Mouse (Mus musculus): ENCODE measurements around the gene Tmed10. TPM values are rescaled to one million over a fixed set of nuclear protein-coding genes. Genes with fewer than 3 reads are reported as not detected.
A peak's percentile ranks its signal among the peaks of the same experiment; 100 is the strongest.

Gene Tmed10
- polyA plus RNA-seq, 1 experiment from 2014 or later, result 328 TPM

DNA sequence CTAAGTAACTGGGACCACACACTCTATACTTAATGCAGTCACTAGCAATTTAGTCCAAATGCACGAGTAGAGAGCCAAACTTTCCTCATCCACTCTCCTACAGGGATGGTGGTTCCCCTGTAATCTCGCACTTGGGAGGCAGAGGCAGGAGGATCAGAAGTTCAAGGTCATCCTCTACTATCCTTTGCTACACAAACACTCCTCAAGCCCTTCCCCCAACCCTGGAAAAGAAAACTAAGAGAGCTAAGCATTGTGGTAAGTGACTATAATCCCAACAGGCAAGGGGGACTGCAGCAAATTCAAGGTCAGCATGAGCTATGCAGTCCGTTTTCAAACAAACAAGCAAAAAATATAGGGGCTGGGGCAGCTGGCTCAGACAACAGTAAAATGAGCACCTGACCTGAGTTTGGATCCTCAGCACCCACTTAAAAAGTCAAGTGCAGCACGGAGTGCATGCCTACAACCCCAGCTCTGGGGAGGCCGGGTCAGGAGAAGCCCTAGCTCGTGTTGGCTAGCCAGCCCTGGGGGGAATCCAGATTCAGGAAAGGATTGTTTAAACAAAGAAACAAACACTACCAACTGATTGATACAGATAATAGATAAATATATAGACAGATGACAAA, 6.1 kb downstream of the Tmed10 start:
- peaks cover 10% of the 10 kb centered on the region; the same call in 1 of the 2 replicates for H3K4me1 ChIP-seq (replicated peaks; ENCODE audit: control insufficient read depth, insufficient read depth, low read length)
- no peak overlapping the region for H3K4me3 ChIP-seq (ENCODE audit: low read depth, low read length)
- no peak for ATAC-seq
- no peaks in the 10 kb centered on the region for H3K27me3 ChIP-seq (replicated peaks; ENCODE audit: control insufficient read depth, insufficient read depth, low read length)
- no peak overlapping the region for H3K27ac ChIP-seq (ENCODE audit: low read depth, low read length)
- H3K4me2 ChIP-seq (replicated peaks; ENCODE audit: low read depth), result no peak overlapping the region
- H3K36me3 ChIP-seq (ENCODE audit: control insufficient read depth, insufficient read depth), result no peaks in the 10 kb centered on the region
- TF ChIP-seq CTCF (IDR thresholded peaks at IDR 0.05; ENCODE audit: low read depth), result no peak
- 59% methylated on average over 6 of the region's 6 CpGs for WGBS
- no peak overlapping the region for H3K9ac ChIP-seq (ENCODE audit: low read depth, low read length)
- no peaks in the 10 kb centered on the region for H3K9me3 ChIP-seq (ENCODE audit: control insufficient read depth)

DNA sequence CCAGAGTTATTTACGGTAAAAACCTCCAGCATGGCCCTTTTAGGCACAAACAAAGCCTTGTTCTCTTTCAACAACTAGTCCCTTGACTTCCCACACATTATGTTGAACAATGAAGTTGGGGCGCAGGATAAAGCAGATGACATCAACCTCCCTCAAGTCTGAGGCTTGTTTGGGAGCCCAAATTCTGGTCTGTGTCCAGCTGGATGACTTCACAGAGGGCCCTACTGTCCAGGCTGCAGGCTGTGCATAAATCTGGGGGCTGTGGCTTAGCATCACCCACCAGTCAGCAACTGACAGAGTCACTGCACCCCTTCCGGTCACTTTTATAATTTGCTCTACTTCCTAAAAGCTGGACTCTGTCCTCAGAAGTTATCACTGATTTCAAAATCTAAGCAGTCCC, 8.4 kb downstream of the Tmed10 start:
- 63% methylated on average over 3 of the region's 3 CpGs for WGBS
- H3K27me3 ChIP-seq (replicated peaks; ENCODE audit: control insufficient read depth, insufficient read depth, low read length), result no peaks in the 10 kb centered on the region
- no peak for TF ChIP-seq CTCF (IDR thresholded peaks at IDR 0.05; ENCODE audit: low read depth)
- H3K9ac ChIP-seq (ENCODE audit: low read depth, low read length), result no peak overlapping the region
- no peak overlapping the region for H3K4me2 ChIP-seq (replicated peaks; ENCODE audit: low read depth)
- no peak overlapping the region for H3K4me3 ChIP-seq (ENCODE audit: low read depth, low read length)
- no peak for ATAC-seq
- H3K36me3 ChIP-seq (ENCODE audit: control insufficient read depth, insufficient read depth), result no peaks in the 10 kb centered on the region
- H3K9me3 ChIP-seq (ENCODE audit: control insufficient read depth), result no peaks in the 10 kb centered on the region
- H3K27ac ChIP-seq (ENCODE audit: low read depth, low read length), result no peak overlapping the region
- H3K4me1 ChIP-seq (replicated peaks; ENCODE audit: control insufficient read depth, insufficient read depth, low read length), result 0 out of 2 replicates have a peak, but pooled peaks cover 17% of the 10 kb centered on the region

DNA sequence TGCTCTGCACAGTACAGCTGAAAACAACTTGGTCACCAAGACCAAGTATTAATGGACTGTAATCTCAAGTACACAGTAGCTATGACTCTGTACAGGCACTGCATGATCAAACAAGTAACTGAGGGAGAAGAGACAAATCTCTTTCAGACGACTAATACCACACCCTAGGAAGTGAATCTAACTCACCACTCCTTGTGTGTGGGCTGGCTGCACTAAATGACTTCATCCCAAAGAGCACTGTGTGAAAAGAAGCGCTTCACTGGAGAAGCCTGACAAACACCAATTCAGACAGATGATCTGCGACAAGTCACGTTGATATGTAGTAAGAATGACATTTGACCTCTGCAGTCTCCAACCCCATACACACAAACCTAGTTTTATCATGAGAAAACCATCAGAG, 12.1 kb downstream of the Tmed10 start:
- WGBS, result 47% methylated on average over 4 of the region's 4 CpGs
- Histone ChIP-seq H3K9me3 (ENCODE audit: control insufficient read depth) (no peaks in the 10 kb centered on the region), H3K4me2 (replicated peaks; ENCODE audit: low read depth) (no peak overlapping the region), H3K27me3 (replicated peaks; ENCODE audit: control insufficient read depth, insufficient read depth, low read length) (no peaks in the 10 kb centered on the region), H3K36me3 (ENCODE audit: control insufficient read depth, insufficient read depth) (no peaks in the 10 kb centered on the region), H3K4me3 (ENCODE audit: low read depth, low read length) (no peak overlapping the region), H3K4me1 (replicated peaks; ENCODE audit: control insufficient read depth, insufficient read depth, low read length) (0 out of 2 replicates have a peak, but pooled peaks cover 9% of the 10 kb centered on the region), H3K9ac (ENCODE audit: low read depth, low read length) (no peak overlapping the region), H3K27ac (ENCODE audit: low read depth, low read length) (0 out of 2 replicates have a peak overlapping the region, but pooled peaks have one; percentile 3)
- no peak for ATAC-seq
- no peak for TF ChIP-seq CTCF (IDR thresholded peaks at IDR 0.05; ENCODE audit: low read depth)

DNA sequence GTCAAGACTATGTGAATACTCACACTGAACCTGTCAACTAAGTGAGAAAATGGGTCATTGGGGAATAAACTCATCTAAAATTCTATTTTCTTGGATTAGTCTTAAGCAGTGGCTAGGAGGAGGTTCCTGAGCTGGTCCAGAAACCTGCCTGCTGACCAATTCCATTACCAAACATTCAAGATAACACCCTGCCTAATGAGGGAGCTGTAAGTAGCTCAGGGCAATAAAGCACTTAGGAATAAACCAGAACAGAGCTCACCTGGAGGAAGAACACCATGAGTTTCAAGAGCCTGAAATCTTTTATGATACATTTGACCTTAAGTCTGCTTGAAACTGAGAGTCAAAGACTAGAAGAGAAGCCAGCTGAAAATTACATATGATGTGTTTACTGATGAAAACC, 13.1 kb downstream of the Tmed10 start:
- H3K27ac ChIP-seq (ENCODE audit: low read depth, low read length), result peak overlapping the region; percentile 3; the same call in 1 of the 2 replicates
- no peaks in the 10 kb centered on the region for H3K36me3 ChIP-seq (ENCODE audit: control insufficient read depth, insufficient read depth)
- H3K4me2 ChIP-seq (replicated peaks; ENCODE audit: low read depth), result no peak overlapping the region
- no peaks in the 10 kb centered on the region for H3K9me3 ChIP-seq (ENCODE audit: control insufficient read depth)
- no peaks in the 10 kb centered on the region for H3K27me3 ChIP-seq (replicated peaks; ENCODE audit: control insufficient read depth, insufficient read depth, low read length)
- ATAC-seq, result peak; percentile 89
- H3K4me1 ChIP-seq (replicated peaks; ENCODE audit: control insufficient read depth, insufficient read depth, low read length), result 0 out of 2 replicates have a peak, but pooled peaks cover 9% of the 10 kb centered on the region
- peak; percentile 24; the same call in 1 of the 2 replicates for TF ChIP-seq CTCF (IDR thresholded peaks at IDR 0.05; ENCODE audit: low read depth)
- no peak overlapping the region for H3K9ac ChIP-seq (ENCODE audit: low read depth, low read length)
- H3K4me3 ChIP-seq (ENCODE audit: low read depth, low read length), result no peak overlapping the region

DNA sequence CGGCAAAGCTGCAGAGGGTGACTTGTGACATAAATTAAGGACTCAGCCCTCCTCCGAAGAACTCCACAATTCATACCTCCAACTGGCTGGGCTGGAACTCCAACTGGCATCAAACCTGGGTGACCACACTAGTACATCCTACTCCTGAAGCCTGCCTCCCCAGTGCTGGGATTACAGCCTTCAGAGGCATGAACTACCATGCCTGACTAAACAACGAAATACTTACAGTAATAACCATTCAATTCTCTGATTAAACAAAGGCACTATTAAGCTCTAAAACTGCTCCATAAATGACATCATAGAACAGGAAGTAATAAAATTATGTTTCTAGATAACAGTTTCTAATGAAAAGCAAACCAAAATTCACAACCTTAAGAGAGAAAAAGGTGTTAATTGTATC, 13.5 kb downstream of the Tmed10 start:
- Histone ChIP-seq H3K27me3 (replicated peaks; ENCODE audit: control insufficient read depth, insufficient read depth, low read length) (no peaks in the 10 kb centered on the region), H3K27ac (ENCODE audit: low read depth, low read length) (no peak overlapping the region), H3K9ac (ENCODE audit: low read depth, low read length) (no peak overlapping the region), H3K4me2 (replicated peaks; ENCODE audit: low read depth) (no peak overlapping the region), H3K36me3 (ENCODE audit: control insufficient read depth, insufficient read depth) (no peaks in the 10 kb centered on the region), H3K4me3 (ENCODE audit: low read depth, low read length) (no peak overlapping the region), H3K4me1 (replicated peaks; ENCODE audit: control insufficient read depth, insufficient read depth, low read length) (0 out of 2 replicates have a peak, but pooled peaks cover 9% of the 10 kb centered on the region), H3K9me3 (ENCODE audit: control insufficient read depth) (no peaks in the 10 kb centered on the region)
- ATAC-seq, result peak; percentile 79
- WGBS, result 57% methylated on average over 3 of the region's 3 CpGs
- no peak for TF ChIP-seq CTCF (IDR thresholded peaks at IDR 0.05; ENCODE audit: low read depth)

DNA sequence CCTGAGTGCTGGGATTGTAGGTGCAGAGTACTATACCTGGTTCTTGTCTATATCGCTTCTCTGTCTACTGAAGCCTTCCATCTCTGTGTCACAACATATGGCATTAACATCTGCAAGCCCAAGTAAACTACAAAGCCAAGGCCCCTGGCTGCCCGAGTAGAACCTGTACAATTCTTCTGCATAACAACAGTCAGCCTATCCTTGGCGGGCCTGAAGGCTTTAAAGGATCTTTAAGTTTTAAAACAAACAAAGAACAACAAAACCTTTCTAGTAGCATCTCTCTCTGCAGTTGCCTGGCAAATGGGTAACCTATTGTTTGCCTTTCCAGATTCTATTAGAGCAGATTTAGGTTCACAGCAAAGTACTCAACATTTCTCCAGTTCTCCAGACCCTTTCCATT, 20.6 kb downstream of the Tmed10 start:
- Histone ChIP-seq H3K27ac (ENCODE audit: low read depth, low read length) (no peak overlapping the region), H3K4me2 (replicated peaks; ENCODE audit: low read depth) (no peak overlapping the region), H3K36me3 (ENCODE audit: control insufficient read depth, insufficient read depth) (peaks cover 24% of the 10 kb centered on the region), H3K9me3 (ENCODE audit: control insufficient read depth) (no peaks in the 10 kb centered on the region), H3K4me3 (ENCODE audit: low read depth, low read length) (no peak overlapping the region), H3K4me1 (replicated peaks; ENCODE audit: control insufficient read depth, insufficient read depth, low read length) (no peaks in the 10 kb centered on the region), H3K9ac (ENCODE audit: low read depth, low read length) (no peak overlapping the region), H3K27me3 (replicated peaks; ENCODE audit: control insufficient read depth, insufficient read depth, low read length) (no peaks in the 10 kb centered on the region)
- WGBS, result 72% methylated on average over 3 of the region's 3 CpGs
- TF ChIP-seq CTCF (IDR thresholded peaks at IDR 0.05; ENCODE audit: low read depth), result no peak
- no peak for ATAC-seq

Data from intestine, postnatal 0 days (tissue).